Mouse (Mus musculus): ENCODE measurements around the gene Arhgef25. TPM values are rescaled to one million over a fixed set of nuclear protein-coding genes. Genes with fewer than 3 reads are reported as not detected.

Arhgef25 gene
- total RNA-seq (2021), result 100 to 1,000 TPM; 295 to 338 TPM

- no peak for DNase-seq (ENCODE audit: extremely low spot score in 1 of 2, low spot score in 1 of 2)
Observed at GRCm38 (mm10) chr10:127189651-127190381, at the start of gene Arhgef25. Arhgef25 (minus strand) TSS chr10:127190083.

- no peak for DNase-seq (ENCODE audit: extremely low spot score in 1 of 2, low spot score in 1 of 2)
Observed at GRCm38 (mm10) chr10:127238241-127238824, 48.5 kb upstream of the Arhgef25 start.

- DNase-seq (ENCODE audit: extremely low spot score in 1 of 2, low spot score in 1 of 2), result no peak
Observed at GRCm38 (mm10) chr10:127236541-127236940, 46.7 kb upstream of the Arhgef25 start.

- no peak for DNase-seq (ENCODE audit: extremely low spot score in 1 of 2, low spot score in 1 of 2)
Observed at GRCm38 (mm10) chr10:127233141-127233540, 43.3 kb upstream of the Arhgef25 start.

GRCm38 (mm10) chr10:127231741-127232140 lies 41.9 kb upstream of the Arhgef25 start:
- no peak for DNase-seq (ENCODE audit: extremely low spot score in 1 of 2, low spot score in 1 of 2)

GRCm38 (mm10) chr10:127230693-127231092 lies 40.8 kb upstream of the Arhgef25 start:
- no peak for DNase-seq (ENCODE audit: extremely low spot score in 1 of 2, low spot score in 1 of 2)

GRCm38 (mm10) chr10:127228897-127229296 lies 39.0 kb upstream of the Arhgef25 start:
- DNase-seq (ENCODE audit: extremely low spot score in 1 of 2, low spot score in 1 of 2), result peak in 1 of 2 experiments; percentile 29

GRCm38 (mm10) chr10:127227163-127227562 lies 37.3 kb upstream of the Arhgef25 start:
- no peak for DNase-seq (ENCODE audit: extremely low spot score in 1 of 2, low spot score in 1 of 2)

- no peak for DNase-seq (ENCODE audit: extremely low spot score in 1 of 2, low spot score in 1 of 2)
Observed at GRCm38 (mm10) chr10:127226318-127226895, 36.5 kb upstream of the Arhgef25 start.

GRCm38 (mm10) chr10:127225732-127226131 lies 35.8 kb upstream of the Arhgef25 start:
- no peak for DNase-seq (ENCODE audit: extremely low spot score in 1 of 2, low spot score in 1 of 2)

- DNase-seq (ENCODE audit: extremely low spot score in 1 of 2, low spot score in 1 of 2), result no peak
Observed at GRCm38 (mm10) chr10:127225213-127225612, 35.3 kb upstream of the Arhgef25 start.

GRCm38 (mm10) chr10:127218339-127218738 lies 28.5 kb upstream of the Arhgef25 start:
- DNase-seq (ENCODE audit: extremely low spot score in 1 of 2, low spot score in 1 of 2), result no peak

- DNase-seq (ENCODE audit: extremely low spot score in 1 of 2, low spot score in 1 of 2), result no peak
Observed at GRCm38 (mm10) chr10:127217177-127217576, 27.3 kb upstream of the Arhgef25 start.

- DNase-seq (ENCODE audit: extremely low spot score in 1 of 2, low spot score in 1 of 2), result no peak
Observed at GRCm38 (mm10) chr10:127216456-127216855, 26.6 kb upstream of the Arhgef25 start.

GRCm38 (mm10) chr10:127214422-127214803 lies 24.5 kb upstream of the Arhgef25 start:
- DNase-seq (ENCODE audit: extremely low spot score in 1 of 2, low spot score in 1 of 2), result no peak

- DNase-seq (ENCODE audit: extremely low spot score in 1 of 2, low spot score in 1 of 2), result no peak
Observed at GRCm38 (mm10) chr10:127213704-127214421, 24.0 kb upstream of the Arhgef25 start.

GRCm38 (mm10) chr10:127213272-127213671 lies 23.4 kb upstream of the Arhgef25 start:
- DNase-seq (ENCODE audit: extremely low spot score in 1 of 2, low spot score in 1 of 2), result no peak

- peak; percentile 76 to 88 for DNase-seq (ENCODE audit: extremely low spot score in 1 of 2, low spot score in 1 of 2)
Observed at GRCm38 (mm10) chr10:127211414-127211854, 21.6 kb upstream of the Arhgef25 start, which contains the start of gene Pip4k2c. Pip4k2c (minus strand) TSS chr10:127211585.

GRCm38 (mm10) chr10:127210961-127211405 lies 21.1 kb upstream of the Arhgef25 start:
- no peak for DNase-seq (ENCODE audit: extremely low spot score in 1 of 2, low spot score in 1 of 2)

GRCm38 (mm10) chr10:127209928-127210570 lies 20.2 kb upstream of the Arhgef25 start:
- DNase-seq (ENCODE audit: extremely low spot score in 1 of 2, low spot score in 1 of 2), result no peak

Data from layer of hippocampus, postnatal 25 days (tissue).